In genomic region chr5:115984392-115984791, GRCm38 (mm10) we compare ENCODE assay signal across 30 mouse cellular contexts.
"Had no signal": no experiment of that assay in that cellular context is flagged by ENCODE, and none has a peak within 500 bp of the region (broad histone marks: within the 10 kb centered on the region; RNA-seq: fewer than 3 reads in every experiment).

No protein-coding gene starts in this region.

- H3K4me2 ChIP-seq: limb, embryonic 12.5 days; limb, embryonic 13.5 days; limb, embryonic 15.5 days; liver, embryonic 11.5 days; liver, embryonic 12.5 days; liver, embryonic 13.5 days; liver, embryonic 15.5 days; lung, embryonic 14.5 days; lung, embryonic 15.5 days; midbrain, embryonic 12.5 days; midbrain, embryonic 15.5 days; neural tube, embryonic 12.5 days had no signal

- H3K36me3 ChIP-seq: midbrain, embryonic 15.5 days had no signal

- H3K4me3 ChIP-seq: left cerebral cortex, adult 2 months; limb, embryonic 10.5 days; limb, embryonic 12.5 days; limb, embryonic 13.5 days; limb, embryonic 15.5 days; liver, embryonic 12.5 days; liver, embryonic 13.5 days; liver, embryonic 15.5 days; lung, embryonic 15.5 days; megakaryocyte, embryonic 14.5 days; midbrain, embryonic 10.5 days; midbrain, embryonic 12.5 days; midbrain, embryonic 15.5 days; myocyte; neural tube, embryonic 12.5 days had no signal

- H3K9me3 ChIP-seq: limb, embryonic 10.5 days; limb, embryonic 12.5 days; limb, embryonic 13.5 days; limb, embryonic 15.5 days; liver, embryonic 12.5 days; liver, embryonic 13.5 days; liver, embryonic 15.5 days; lung, embryonic 15.5 days; megakaryocyte, embryonic 14.5 days; midbrain, embryonic 10.5 days; midbrain, embryonic 12.5 days; midbrain, embryonic 15.5 days; neural tube, embryonic 12.5 days had no signal

- ATAC-seq: liver, embryonic 12.5 days; lung, postnatal 0 days; midbrain, embryonic 15.5 days; midbrain, embryonic 16.5 days had no signal

- H3K27me3 ChIP-seq: limb, embryonic 12.5 days; limb, embryonic 13.5 days; limb, embryonic 15.5 days; liver, embryonic 12.5 days; liver, embryonic 13.5 days; liver, embryonic 15.5 days; lung, embryonic 15.5 days; megakaryocyte, embryonic 14.5 days; midbrain, embryonic 12.5 days; midbrain, embryonic 15.5 days; neural tube, embryonic 12.5 days had no signal

- H3K9ac ChIP-seq: limb, embryonic 12.5 days; limb, embryonic 13.5 days; limb, embryonic 15.5 days; liver, embryonic 12.5 days; liver, embryonic 13.5 days; liver, embryonic 14.5 days; liver, embryonic 15.5 days; lung, embryonic 14.5 days; lung, embryonic 15.5 days; midbrain, embryonic 12.5 days; midbrain, embryonic 15.5 days; neural tube, embryonic 12.5 days had no signal

- H3K27ac ChIP-seq: left cerebral cortex, adult 2 months; limb, embryonic 10.5 days; limb, embryonic 12.5 days; limb, embryonic 13.5 days; limb, embryonic 15.5 days; liver, embryonic 12.5 days; liver, embryonic 13.5 days; liver, embryonic 14.5 days; liver, embryonic 15.5 days; lung, embryonic 15.5 days; macrophage; midbrain, embryonic 10.5 days; midbrain, embryonic 12.5 days; midbrain, embryonic 15.5 days; neural tube, embryonic 12.5 days had no signal

- H3K4me1 ChIP-seq: limb, embryonic 10.5 days; liver, embryonic 12.5 days; liver, embryonic 13.5 days; liver, embryonic 15.5 days; midbrain, embryonic 10.5 days; midbrain, embryonic 12.5 days; midbrain, embryonic 15.5 days; neural tube, embryonic 12.5 days had no signal

- DNase-seq: left cerebral cortex, postnatal 4 days; liver; liver, embryonic 13.5 days; lung, adult 18-20 months; lung, adult 2 months; lung, embryonic 14.5 days; lung, postnatal 10 days; lung, postnatal 14 days; lung, postnatal 36 days; lung, postnatal 4 days; midbrain, embryonic 14.5 days had no signal
